Mouse (Mus musculus): ENCODE data around the gene Nrxn2. TPM values are rescaled to one million over a fixed set of nuclear protein-coding genes. Genes with fewer than 3 reads are reported as not detected.

Nrxn2 gene
- total and polyA plus RNA-seq, 3 experiments = 0.03 to 0.16 TPM; not detected in 1

DNA sequence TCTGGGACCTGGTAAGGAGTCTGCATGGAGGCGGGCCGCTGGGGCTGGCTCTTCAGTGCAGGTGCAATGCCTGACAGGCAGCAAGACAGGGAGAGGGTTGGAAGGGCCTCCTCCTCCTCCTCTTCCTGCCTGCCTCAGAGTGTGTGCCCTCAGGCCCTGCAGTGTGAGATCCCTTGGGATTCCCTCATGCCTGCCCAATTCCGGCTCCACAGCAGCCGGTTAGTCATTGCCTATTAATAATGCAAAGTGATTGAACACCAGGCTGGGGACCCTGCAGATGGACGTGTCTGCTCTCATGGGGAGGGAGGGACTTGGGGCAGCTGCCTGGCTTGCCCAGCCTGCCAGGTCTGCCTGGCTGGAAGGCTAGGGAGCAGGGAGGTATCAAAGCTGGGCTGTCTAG is 46.6 kb downstream of the Nrxn2 start:
- no peak overlapping the region for H3K4me3 ChIP-seq (ENCODE audit: low read depth, low read length)
- peaks cover 16% of the 10 kb centered on the region; the same call in 1 of the 2 replicates for H3K27me3 ChIP-seq (ENCODE audit: insufficient read depth, low read length)
- no peaks in the 10 kb centered on the region for H3K36me3 ChIP-seq (replicated peaks)
- TF ChIP-seq GATA1 (IDR thresholded peaks at IDR 0.05; ENCODE audit: borderline replicate concordance, low read length) (no peak), CTCF (IDR thresholded peaks at IDR 0.05; ENCODE audit: low read depth, low read length) (no peak), POLR2AphosphoS5 (IDR thresholded peaks at IDR 0.05; ENCODE audit: insufficient replicate concordance, low read depth, low read length) (no peak), GATA2 (IDR thresholded peaks at IDR 0.05; ENCODE audit: borderline replicate concordance, low read depth, low read length) (no peak), TAL1 (conservative IDR thresholded peaks at IDR 0.05; ENCODE audit: low read depth, low read length) (no peak)
- peaks cover 2% of the 10 kb centered on the region; the same call in 1 of the 2 replicates for H3K9me3 ChIP-seq (replicated peaks)
- ATAC-seq (ENCODE audit: extremely low read depth, insufficient number of reproducible peaks, low FRiP score, poor library complexity, severe bottlenecking) (no peak), DNase-seq (ENCODE audit: low spot score) (no peak)
- H3K4me1 ChIP-seq (ENCODE audit: insufficient read depth, low read depth, low read length) = no peaks in the 10 kb centered on the region

GRCm38 (mm10) chr19:6466945-6467344 is 48.4 kb downstream of the Nrxn2 start:
- no peak for ATAC-seq (ENCODE audit: extremely low read depth, insufficient number of reproducible peaks, low FRiP score, poor library complexity, severe bottlenecking)
- DNase-seq (ENCODE audit: low spot score) = no peak
- Histone ChIP-seq H3K27me3 (ENCODE audit: insufficient read depth, low read length) (peaks cover 20% of the 10 kb centered on the region), H3K36me3 (replicated peaks) (no peaks in the 10 kb centered on the region), H3K4me1 (ENCODE audit: insufficient read depth, low read depth, low read length) (no peaks in the 10 kb centered on the region), H3K9me3 (replicated peaks) (peaks cover 2% of the 10 kb centered on the region; the same call in 1 of the 2 replicates), H3K4me3 (ENCODE audit: low read depth, low read length) (no peak overlapping the region)
- TF ChIP-seq CTCF (IDR thresholded peaks at IDR 0.05; ENCODE audit: low read depth, low read length) = no peak
- no peak for TF ChIP-seq GATA1 (IDR thresholded peaks at IDR 0.05; ENCODE audit: borderline replicate concordance, low read length)
- TF ChIP-seq TAL1 (conservative IDR thresholded peaks at IDR 0.05; ENCODE audit: low read depth, low read length) = no peak
- no peak for TF ChIP-seq POLR2AphosphoS5 (IDR thresholded peaks at IDR 0.05; ENCODE audit: insufficient replicate concordance, low read depth, low read length)
- no peak for TF ChIP-seq GATA2 (IDR thresholded peaks at IDR 0.05; ENCODE audit: borderline replicate concordance, low read depth, low read length)

DNA sequence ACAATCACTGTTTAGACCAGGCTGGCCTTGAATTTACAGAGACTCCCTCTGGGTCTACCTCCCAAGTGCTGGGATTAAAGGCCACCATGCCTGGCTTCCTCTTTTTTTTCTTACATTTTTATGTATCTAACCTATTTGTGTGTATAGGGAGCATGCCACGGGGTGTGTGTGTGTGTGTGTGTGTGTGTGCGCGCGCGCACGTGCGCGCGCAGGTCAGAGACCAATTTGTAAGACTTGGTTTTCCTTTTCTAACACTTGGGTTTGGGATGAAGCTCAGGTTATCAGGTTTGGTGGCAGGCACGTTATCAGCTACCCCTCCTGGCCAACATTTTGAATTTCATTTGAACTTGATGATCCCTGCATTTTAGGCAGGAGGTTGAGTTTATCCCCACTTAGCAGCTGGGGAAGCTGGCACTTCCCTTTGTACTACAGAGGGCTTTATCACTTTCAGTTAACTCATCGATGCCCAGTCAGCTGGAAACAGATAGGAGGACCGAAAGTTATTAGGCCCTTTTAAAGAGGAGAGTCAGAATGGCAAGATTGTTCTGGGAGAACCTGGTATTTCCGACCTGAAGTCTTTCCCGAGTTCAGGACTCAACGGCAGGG is 48.9 kb downstream of the Nrxn2 start:
- H3K4me1 ChIP-seq (ENCODE audit: insufficient read depth, low read depth, low read length) = no peaks in the 10 kb centered on the region
- no peak overlapping the region for H3K4me3 ChIP-seq (ENCODE audit: low read depth, low read length)
- peaks cover 23% of the 10 kb centered on the region for H3K27me3 ChIP-seq (ENCODE audit: insufficient read depth, low read length)
- no peak for DNase-seq (ENCODE audit: low spot score)
- TF ChIP-seq POLR2AphosphoS5 (IDR thresholded peaks at IDR 0.05; ENCODE audit: insufficient replicate concordance, low read depth, low read length) = no peak
- no peak for TF ChIP-seq TAL1 (conservative IDR thresholded peaks at IDR 0.05; ENCODE audit: low read depth, low read length)
- TF ChIP-seq CTCF (IDR thresholded peaks at IDR 0.05; ENCODE audit: low read depth, low read length) = no peak
- no peak for TF ChIP-seq GATA2 (IDR thresholded peaks at IDR 0.05; ENCODE audit: borderline replicate concordance, low read depth, low read length)
- no peak for TF ChIP-seq GATA1 (IDR thresholded peaks at IDR 0.05; ENCODE audit: borderline replicate concordance, low read length)
- peaks cover 2% of the 10 kb centered on the region; the same call in 1 of the 2 replicates for H3K9me3 ChIP-seq (replicated peaks)
- H3K36me3 ChIP-seq (replicated peaks) = no peaks in the 10 kb centered on the region
- no peak for ATAC-seq (ENCODE audit: extremely low read depth, insufficient number of reproducible peaks, low FRiP score, poor library complexity, severe bottlenecking)

GRCm38 (mm10) chr19:6471630-6472029 is 53.1 kb downstream of the Nrxn2 start:
- no peaks in the 10 kb centered on the region for H3K4me1 ChIP-seq (ENCODE audit: insufficient read depth, low read depth, low read length)
- H3K27me3 ChIP-seq (ENCODE audit: insufficient read depth, low read length) = peaks cover 17% of the 10 kb centered on the region

DNA sequence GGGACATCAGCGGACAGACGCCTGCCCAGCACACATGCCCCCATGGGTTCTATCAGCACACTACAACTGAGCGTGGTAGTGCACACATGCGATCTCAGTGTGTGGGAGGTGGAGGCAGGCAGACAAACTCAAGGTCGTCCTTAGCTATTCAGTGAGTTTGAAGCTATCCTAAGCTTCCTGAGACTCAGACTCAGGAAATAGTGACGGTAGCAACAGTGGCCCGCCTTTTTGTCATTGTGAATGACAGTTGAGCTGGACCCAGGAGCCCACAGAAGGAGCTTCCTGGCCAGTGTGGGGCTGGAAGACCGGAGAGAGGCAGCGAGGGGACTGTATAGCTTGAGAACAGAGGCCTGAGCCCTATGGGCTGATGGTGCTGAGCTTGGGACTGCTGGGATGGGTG is 54.3 kb downstream of the Nrxn2 start:
- no peaks in the 10 kb centered on the region for H3K4me1 ChIP-seq (ENCODE audit: insufficient read depth, low read depth, low read length)
- TF ChIP-seq TAL1 (conservative IDR thresholded peaks at IDR 0.05; ENCODE audit: low read depth, low read length) (no peak), GATA1 (IDR thresholded peaks at IDR 0.05; ENCODE audit: borderline replicate concordance, low read length) (no peak), POLR2AphosphoS5 (IDR thresholded peaks at IDR 0.05; ENCODE audit: insufficient replicate concordance, low read depth, low read length) (no peak), CTCF (IDR thresholded peaks at IDR 0.05; ENCODE audit: low read depth, low read length) (no peak), GATA2 (IDR thresholded peaks at IDR 0.05; ENCODE audit: borderline replicate concordance, low read depth, low read length) (no peak)
- H3K36me3 ChIP-seq (replicated peaks) = no peaks in the 10 kb centered on the region
- no peak for ATAC-seq (ENCODE audit: extremely low read depth, insufficient number of reproducible peaks, low FRiP score, poor library complexity, severe bottlenecking)
- H3K27me3 ChIP-seq (ENCODE audit: insufficient read depth, low read length) = peaks cover 17% of the 10 kb centered on the region
- H3K4me3 ChIP-seq (ENCODE audit: low read depth, low read length) = no peak overlapping the region
- no peak for DNase-seq (ENCODE audit: low spot score)
- no peaks in the 10 kb centered on the region for H3K9me3 ChIP-seq (replicated peaks)

More at GRCm38 (mm10) chr19:6471630-6472029, 53.1 kb downstream of the Nrxn2 start:
- H3K4me3 ChIP-seq (ENCODE audit: low read depth, low read length) = no peak overlapping the region
- DNase-seq (ENCODE audit: low spot score) (no peak), ATAC-seq (ENCODE audit: extremely low read depth, insufficient number of reproducible peaks, low FRiP score, poor library complexity, severe bottlenecking) (no peak)
- no peaks in the 10 kb centered on the region for H3K36me3 ChIP-seq (replicated peaks)
- TF ChIP-seq POLR2AphosphoS5 (IDR thresholded peaks at IDR 0.05; ENCODE audit: insufficient replicate concordance, low read depth, low read length) (no peak), TAL1 (conservative IDR thresholded peaks at IDR 0.05; ENCODE audit: low read depth, low read length) (no peak), GATA1 (IDR thresholded peaks at IDR 0.05; ENCODE audit: borderline replicate concordance, low read length) (no peak), GATA2 (IDR thresholded peaks at IDR 0.05; ENCODE audit: borderline replicate concordance, low read depth, low read length) (no peak), CTCF (IDR thresholded peaks at IDR 0.05; ENCODE audit: low read depth, low read length) (no peak)
- peaks cover 2% of the 10 kb centered on the region; the same call in 1 of the 2 replicates for H3K9me3 ChIP-seq (replicated peaks)

GRCm38 (mm10) chr19:6474706-6475105 is 56.2 kb downstream of the Nrxn2 start:
- H3K4me1 ChIP-seq (ENCODE audit: insufficient read depth, low read depth, low read length) = no peaks in the 10 kb centered on the region
- ATAC-seq (ENCODE audit: extremely low read depth, insufficient number of reproducible peaks, low FRiP score, poor library complexity, severe bottlenecking) = no peak
- no peak for DNase-seq (ENCODE audit: low spot score)
- peaks cover 10% of the 10 kb centered on the region for H3K27me3 ChIP-seq (ENCODE audit: insufficient read depth, low read length)
- TF ChIP-seq POLR2AphosphoS5 (IDR thresholded peaks at IDR 0.05; ENCODE audit: insufficient replicate concordance, low read depth, low read length) = no peak
- no peak for TF ChIP-seq CTCF (IDR thresholded peaks at IDR 0.05; ENCODE audit: low read depth, low read length)
- no peak for TF ChIP-seq GATA1 (IDR thresholded peaks at IDR 0.05; ENCODE audit: borderline replicate concordance, low read length)
- no peak for TF ChIP-seq TAL1 (conservative IDR thresholded peaks at IDR 0.05; ENCODE audit: low read depth, low read length)
- no peak for TF ChIP-seq GATA2 (IDR thresholded peaks at IDR 0.05; ENCODE audit: borderline replicate concordance, low read depth, low read length)
- no peaks in the 10 kb centered on the region for H3K36me3 ChIP-seq (replicated peaks)
- no peak overlapping the region for H3K4me3 ChIP-seq (ENCODE audit: low read depth, low read length)
- no peaks in the 10 kb centered on the region for H3K9me3 ChIP-seq (replicated peaks)

All from G1E (cell line).